Mouse (Mus musculus) cerebellum, adult 2 months (tissue): ENCODE measurements around the gene Prcc. TPM values are rescaled to one million over a fixed set of nuclear protein-coding genes. Genes with fewer than 3 reads are reported as not detected.
"Not testable (repeated sequence)": the region's sequence is repeated elsewhere in the genome, so short reads cannot be mapped to it uniquely, and the experiment has no call there.

Experiments
- DNase-seq, 2 experiments: peaks; one replicate each; pipeline ENCODE4 v3.0.0; 2021
- H3K27ac ChIP-seq: fragments of 200-500 bp; 2 replicates; pipeline ENCODE4 v1.5.1; 2012; ENCODE audit warnings: low read length, control low read depth, inconsistent platforms; ENCODE audit not compliant: insufficient read depth
- H3K27me3 ChIP-seq: fragments of 200-500 bp; 2 replicates; pipeline ENCODE4 v1.6.1; 2012; ENCODE audit warnings: inconsistent platforms, mild to moderate bottlenecking, low read length, moderate library complexity; ENCODE audit not compliant: control insufficient read depth, insufficient read depth
- H3K4me1 ChIP-seq: fragments of 200-500 bp; 2 replicates; pipeline ENCODE4 v1.6.1; 2011; ENCODE audit warnings: low read length; ENCODE audit not compliant: control insufficient read depth, insufficient read depth
- H3K4me3 ChIP-seq: fragments of 200-500 bp; replicated peaks from 2 replicates; pipeline ENCODE3; 2011; ENCODE audit warnings: mild to moderate bottlenecking, low read depth, low read length, control low read depth; ENCODE audit not compliant: insufficient read depth
- CTCF ChIP-seq: fragments of 200-500 bp; IDR thresholded peaks from 2 replicates; pipeline ENCODE4 v1.5.1; 2011; ENCODE audit warnings: low read depth, mild to moderate bottlenecking, control low read depth, low read length, moderate library complexity, borderline replicate concordance; ENCODE audit not compliant: insufficient read depth
- POLR2A ChIP-seq: fragments of 200-500 bp; IDR thresholded peaks from 2 replicates; pipeline ENCODE4 v1.6.1; 2011; ENCODE audit warnings: low read length, control low read depth, borderline replicate concordance; ENCODE audit not compliant: insufficient read depth
- WGBS: fragments of 180-500 bp; shearing (Covaris S2); methylation state at CpG from one replicate; pipeline ENCODE4 v1.1.7; 2018; 5-methylcytosine and 5-hydroxymethylcytosine counted together
- polyA plus RNA-seq: library from polyadenylated mRNA; depleted of rRNA; stranded (reverse); fragments of >200 nt; gene quantifications from 2 replicates; pipeline ENCODE4 v1.2.3, GENCODE M21; 2012

The Prcc gene
- polyA plus RNA-seq, 1 experiment = 47.6 TPM

DNA sequence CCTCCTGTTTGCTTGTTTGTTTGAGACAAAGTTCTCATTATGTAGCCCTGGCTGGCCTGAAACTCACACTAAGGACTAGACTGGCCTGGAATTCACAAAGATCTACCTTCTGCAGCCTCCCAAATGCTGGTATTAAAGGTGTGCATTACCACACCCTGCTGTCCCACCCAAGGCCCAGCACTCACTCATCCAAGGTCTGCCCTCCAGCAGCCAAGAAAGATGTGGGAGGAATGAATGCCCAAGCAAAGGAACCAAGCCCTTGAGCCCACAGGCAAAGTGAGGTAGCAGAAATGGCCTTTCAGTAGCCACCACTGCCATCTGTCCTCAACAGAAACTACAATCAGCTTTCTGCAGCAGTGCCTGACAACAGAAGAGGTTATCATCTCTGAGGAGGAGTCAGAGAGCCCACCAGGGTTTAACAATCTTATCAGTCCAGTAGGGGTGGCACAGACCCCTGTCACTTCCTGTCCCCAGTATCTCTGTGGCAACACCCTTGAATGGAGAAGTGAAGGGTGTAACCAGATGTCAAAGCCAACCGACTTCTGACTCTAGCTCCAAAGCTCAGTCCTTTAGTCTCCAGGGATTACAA, 15.7 kb upstream of the Prcc start:
- no peaks in the 10 kb centered on the region for H3K4me1 ChIP-seq
- no peak for DNase-seq
- 73% methylated on average over 1 of the region's 1 CpGs for WGBS
- TF ChIP-seq POLR2A (no peak), CTCF (no peak)
- H3K27me3 ChIP-seq = no peaks in the 10 kb centered on the region
- no peak overlapping the region for H3K4me3 ChIP-seq
- H3K27ac ChIP-seq = no peak overlapping the region

DNA sequence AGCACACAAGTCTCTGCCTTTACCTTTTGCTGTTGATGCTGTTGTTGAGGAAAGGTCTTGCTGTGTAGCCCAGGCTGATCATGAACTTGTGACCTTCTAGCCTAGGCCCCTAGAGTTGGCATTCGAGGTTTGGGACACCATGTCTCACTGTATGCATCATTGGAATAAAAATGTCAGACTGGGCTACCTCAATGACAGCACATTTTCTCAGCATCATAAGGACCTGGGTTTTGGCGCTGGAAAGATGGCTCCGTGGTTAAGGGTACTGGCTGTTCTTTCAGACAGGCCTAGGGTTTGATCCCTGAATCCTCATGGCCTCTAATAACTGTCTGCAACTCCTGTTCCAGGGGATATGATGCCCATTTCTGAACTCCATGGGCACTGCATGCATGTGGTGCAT, 14.4 kb upstream of the Prcc start:
- Histone ChIP-seq H3K27ac (no peak overlapping the region), H3K4me1 (no peaks in the 10 kb centered on the region), H3K27me3 (no peaks in the 10 kb centered on the region), H3K4me3 (no peak overlapping the region)
- no peak for DNase-seq
- TF ChIP-seq POLR2A = no peak
- no peak for TF ChIP-seq CTCF
- WGBS = 71% methylated on average over 3 of the region's 3 CpGs

DNA sequence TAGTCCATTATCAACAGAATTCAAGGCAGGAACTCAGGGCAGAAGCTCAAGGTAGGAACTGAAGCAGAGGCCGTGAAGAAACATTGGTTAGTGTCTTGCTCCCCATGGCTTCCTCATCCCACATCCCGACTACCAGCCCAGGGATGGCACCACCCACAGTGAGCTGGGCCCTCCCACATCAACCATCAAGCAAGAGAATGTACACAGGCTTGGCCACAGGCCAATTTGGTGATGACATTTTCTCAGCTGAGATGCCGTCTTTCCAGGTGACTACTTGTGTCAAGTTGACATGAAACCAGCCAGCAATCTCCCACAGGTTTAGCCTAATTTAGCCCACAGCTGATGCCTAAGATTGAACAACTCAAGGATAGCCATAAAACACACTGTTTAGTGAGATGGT, 13.9 kb upstream of the Prcc start:
- Histone ChIP-seq H3K27ac (no peak overlapping the region), H3K4me1 (no peaks in the 10 kb centered on the region), H3K4me3 (no peak overlapping the region), H3K27me3 (no peaks in the 10 kb centered on the region)
- WGBS = 39% methylated on average over 3 of the region's 3 CpGs
- TF ChIP-seq CTCF = no peak
- TF ChIP-seq POLR2A = no peak
- no peak for DNase-seq

DNA sequence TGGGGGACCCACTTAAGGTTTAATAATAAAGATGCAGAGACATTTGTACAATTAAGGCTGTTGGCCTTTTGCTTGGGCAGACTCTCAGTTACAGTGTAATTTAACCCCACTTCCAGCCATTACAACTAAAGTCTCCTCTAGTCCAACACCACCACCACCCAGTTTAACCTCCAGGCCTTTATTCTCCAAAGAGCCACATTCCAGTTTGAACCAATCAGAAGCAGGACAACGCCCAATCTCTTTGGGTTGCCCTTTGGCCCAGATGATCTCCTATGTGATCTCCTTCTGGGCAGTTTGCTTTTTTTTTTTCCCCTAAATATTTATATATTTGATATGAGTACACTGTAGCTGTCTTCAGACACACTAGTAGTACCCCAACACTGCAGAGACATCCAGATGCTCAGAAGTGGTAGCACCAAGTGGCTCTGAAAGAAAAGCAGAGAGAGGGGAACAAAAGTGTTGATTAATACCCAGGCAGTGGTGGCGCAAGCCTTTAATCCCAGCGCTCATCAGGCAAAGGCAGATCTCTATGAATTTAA, 8.0 kb upstream of the Prcc start:
- Histone ChIP-seq H3K27ac (no peak overlapping the region), H3K4me1 (no peaks in the 10 kb centered on the region), H3K27me3 (no peaks in the 10 kb centered on the region), H3K4me3 (no peak overlapping the region)
- DNase-seq = no peak
- WGBS = 78% methylated on average over 3 of the region's 3 CpGs
- TF ChIP-seq CTCF = no peak
- TF ChIP-seq POLR2A = no peak

DNA sequence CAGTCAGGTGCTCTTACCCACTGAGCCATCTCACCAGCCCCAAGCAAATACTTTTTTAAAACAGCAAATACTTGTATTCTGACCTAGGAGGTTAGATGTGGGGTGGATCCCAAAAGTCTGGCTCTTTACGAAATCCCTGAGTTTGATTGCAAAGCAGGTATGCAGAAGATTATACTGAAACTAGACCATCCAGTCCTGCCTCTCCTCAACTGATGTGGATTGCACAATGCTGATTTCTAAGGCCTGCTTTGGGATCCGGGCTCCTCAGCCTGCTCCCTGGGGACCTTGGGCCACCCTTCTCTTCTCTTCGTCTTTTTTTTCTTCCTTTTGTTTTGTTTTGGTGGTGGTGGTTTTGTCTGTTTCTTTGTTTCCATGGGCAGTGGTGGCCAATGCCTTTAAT, 6.1 kb upstream of the Prcc start:
- 52% methylated on average over 3 of the region's 3 CpGs for WGBS
- H3K4me3 ChIP-seq = no peak overlapping the region

DNA sequence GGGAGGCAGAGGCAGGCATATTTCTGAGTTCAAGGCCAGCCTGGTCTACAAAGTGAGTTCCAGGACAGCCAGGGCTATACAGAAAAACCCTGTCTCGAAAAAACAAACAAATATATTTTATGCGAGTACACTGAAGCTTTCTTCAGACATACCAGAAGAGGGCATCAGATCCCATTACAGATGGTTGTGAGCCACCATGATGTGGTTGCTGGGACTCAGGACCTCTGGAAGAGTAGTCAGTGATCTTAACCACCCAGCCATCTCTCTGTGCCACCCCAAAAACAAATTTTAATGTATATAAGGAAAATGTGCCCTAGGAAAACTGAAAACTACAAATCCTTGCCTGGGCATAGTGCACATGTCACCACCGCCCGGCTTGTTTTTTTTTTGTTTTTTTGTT, 2.0 kb upstream of the Prcc start:
- H3K27me3 ChIP-seq, DNase-seq, H3K27ac ChIP-seq, H3K4me3 ChIP-seq, H3K4me1 ChIP-seq: not testable (repeated sequence)
- WGBS = 69% methylated on average over 4 of the region's 4 CpGs

More for the DNA sequence above, 6.1 kb upstream of the Prcc start:
- no peak for DNase-seq
- Histone ChIP-seq H3K27ac (no peak overlapping the region), H3K4me1 (no peaks in the 10 kb centered on the region), H3K27me3 (no peaks in the 10 kb centered on the region)
- no peak for TF ChIP-seq POLR2A
- TF ChIP-seq CTCF = no peak

DNA sequence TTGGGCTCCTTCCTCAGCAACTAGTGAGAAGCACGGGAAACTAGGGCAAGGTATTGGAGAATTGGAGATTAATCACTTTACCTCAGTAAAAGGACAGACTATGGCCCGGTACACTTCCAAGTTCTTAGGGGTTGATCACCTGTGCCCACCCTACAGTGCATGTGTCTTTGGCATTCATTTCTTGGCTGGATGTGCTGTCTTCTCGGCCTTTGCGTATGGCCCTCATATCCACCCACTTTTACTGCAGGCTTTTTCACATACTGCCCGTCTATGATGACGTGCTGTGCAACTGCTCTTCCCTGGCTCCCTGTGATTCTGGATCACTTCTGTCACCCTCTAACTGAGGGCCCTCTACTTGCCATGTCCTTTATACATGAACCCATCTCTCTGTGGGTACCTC, 1.0 kb upstream of the Prcc start:
- 75% methylated on average over 6 of the region's 6 CpGs for WGBS
- TF ChIP-seq CTCF = no peak
- TF ChIP-seq POLR2A = no peak
- DNase-seq = peak in 1 of 2 experiments; percentile 35
- no peak overlapping the region for H3K4me3 ChIP-seq
- H3K4me1 ChIP-seq = peaks cover 5% of the 10 kb centered on the region; the same call in 1 of the 2 replicates
- no peaks in the 10 kb centered on the region for H3K27me3 ChIP-seq
- H3K27ac ChIP-seq = no peak overlapping the region

DNA sequence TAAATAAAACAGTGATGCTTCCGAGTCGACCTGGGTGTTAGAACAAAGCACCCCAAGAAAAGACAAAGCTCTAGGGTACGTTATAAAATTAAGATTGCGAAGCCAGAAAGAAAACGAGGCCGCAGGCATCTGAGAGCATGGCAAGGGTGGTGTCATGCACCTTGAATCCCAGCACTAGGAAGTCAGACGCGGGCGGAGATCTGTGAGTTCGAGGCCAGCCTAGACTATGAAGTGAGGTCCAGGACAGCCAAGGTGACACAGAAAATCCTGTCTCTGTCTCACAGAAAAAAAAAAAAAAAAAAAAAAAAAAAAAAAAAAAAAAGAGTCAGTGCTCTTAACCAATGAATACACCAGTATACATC, 577 bp upstream of the Prcc start:
- WGBS = 8% methylated on average over 10 of the region's 10 CpGs
- no peak for TF ChIP-seq POLR2A
- TF ChIP-seq CTCF = no peak
- H3K4me1 ChIP-seq = peaks cover 5% of the 10 kb centered on the region; the same call in 1 of the 2 replicates
- peak in 1 of 2 experiments; percentile 67 for DNase-seq
- H3K4me3 ChIP-seq = peak overlapping the region; percentile 71
- no peak overlapping the region for H3K27ac ChIP-seq
- H3K27me3 ChIP-seq = no peaks in the 10 kb centered on the region
